Mouse (Mus musculus): ENCODE data around the gene Negr1.

DNA sequence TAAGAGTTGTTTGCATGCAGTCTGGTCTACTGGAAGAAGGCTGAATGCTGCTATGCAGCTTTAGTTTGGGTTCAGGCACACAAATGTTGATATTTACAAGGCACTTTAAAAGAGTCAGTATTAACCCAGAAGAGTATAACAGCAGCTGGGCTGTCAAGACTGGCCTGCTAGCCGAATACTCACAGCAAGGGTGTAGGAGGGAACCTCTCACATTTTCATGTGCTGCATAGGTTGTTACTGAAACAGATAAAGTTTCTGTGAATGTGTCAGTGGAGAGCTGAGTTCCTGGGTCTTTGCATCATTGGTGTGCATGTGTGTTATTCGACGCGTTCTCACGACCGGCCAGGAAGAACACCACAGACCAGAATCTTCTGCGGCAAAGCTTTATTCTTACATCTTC is 237.6 kb downstream of the Negr1 start:
- TF ChIP-seq POLR2A (IDR thresholded peaks at IDR 0.05; ENCODE audit: extremely low read depth, insufficient read depth, low read length) (no peak), CTCF (IDR thresholded peaks at IDR 0.05; ENCODE audit: extremely low read depth, insufficient read depth, low read length) (no peak)
